Mouse (Mus musculus) limb, embryonic 15.5 days (tissue): Measurements from ENCODE around the gene Zcchc13. TPM values are rescaled to one million over a fixed set of nuclear protein-coding genes. Genes with fewer than 3 reads are reported as not detected.
"Not testable (repeated sequence)": the region's sequence is repeated elsewhere in the genome, so short reads cannot be mapped to it uniquely, and the experiment has no call there.

ENCODE experiments used
- ATAC-seq: fragments of 200-750 bp; cut with Nextera tagmentation; 2 replicates; pipeline ENCODE4 v1.8.0; 2017; ENCODE audit warnings: low read depth, moderate TSS enrichment; ENCODE audit not compliant: insufficient number of reproducible peaks, low FRiP score, low TSS enrichment
- H3K27ac ChIP-seq: fragments of 300-500 bp; sonication (generic); 2 replicates; pipeline ENCODE4 v1.5.1; 2015; ENCODE audit warnings: moderate library complexity, mild to moderate bottlenecking, inconsistent platforms
- H3K27me3 ChIP-seq: fragments of 300-500 bp; sonication (generic); 2 replicates; pipeline ENCODE4 v1.6.1; 2015; ENCODE audit warnings: inconsistent platforms
- H3K36me3 ChIP-seq: fragments of 300-500 bp; sonication (generic); 2 replicates; pipeline ENCODE4 v1.6.1; 2015; ENCODE audit warnings: inconsistent platforms
- H3K4me1 ChIP-seq: fragments of 300-500 bp; sonication (generic); 2 replicates; pipeline ENCODE4 v1.6.1; 2015; ENCODE audit warnings: inconsistent platforms
- H3K4me2 ChIP-seq: fragments of 300-500 bp; sonication (generic); 2 replicates; pipeline ENCODE4 v1.6.1; 2015; ENCODE audit warnings: mild to moderate bottlenecking, inconsistent platforms
- H3K4me3 ChIP-seq: fragments of 300-500 bp; sonication (generic); 2 replicates; pipeline ENCODE4 v1.5.1; 2015; ENCODE audit warnings: mild to moderate bottlenecking, inconsistent platforms
- H3K9ac ChIP-seq: fragments of 300-500 bp; sonication (generic); 2 replicates; pipeline ENCODE4 v1.6.1; 2015; ENCODE audit warnings: inconsistent platforms
- H3K9me3 ChIP-seq: fragments of 300-500 bp; sonication (generic); 2 replicates; pipeline ENCODE4 v1.6.1; 2016; ENCODE audit warnings: inconsistent platforms
- WGBS: fragments of 180-500 bp; shearing (Covaris S2); methylation state at CpG from one replicate; pipeline ENCODE4 v1.1.7; 2015; 5-methylcytosine and 5-hydroxymethylcytosine counted together
- polyA plus RNA-seq: library from polyadenylated mRNA; unstranded; fragments of >200 nt; fragmentation: Nextera tagmentation; extraction: Ambion mirVana; gene quantifications from 2 replicates; pipeline ENCODE4 v1.2.1, GENCODE M21; 2015

Zcchc13 gene
- polyA plus RNA-seq, 1 experiment from 2014 or later: not detected

GRCm38 (mm10) chrX:103653021-103653420 is 22.6 kb downstream of the Zcchc13 start:
- Histone ChIP-seq H3K36me3 (no peaks in the 10 kb centered on the region), H3K4me1 (no peaks in the 10 kb centered on the region), H3K4me3 (no peak overlapping the region), H3K9ac (no peak overlapping the region), H3K4me2 (no peak overlapping the region), H3K9me3 (no peaks in the 10 kb centered on the region), H3K27me3 (no peaks in the 10 kb centered on the region), H3K27ac (no peak overlapping the region)
- ATAC-seq: no peak
- WGBS: 44% methylated on average over 2 of the region's 2 CpGs

GRCm38 (mm10) chrX:103658985-103659384 is 28.6 kb downstream of the Zcchc13 start:
- Histone ChIP-seq H3K36me3 (no peaks in the 10 kb centered on the region), H3K4me3 (no peak overlapping the region), H3K27ac (no peak overlapping the region), H3K4me2 (no peak overlapping the region), H3K4me1 (no peaks in the 10 kb centered on the region), H3K9me3 (no peaks in the 10 kb centered on the region), H3K9ac (no peak overlapping the region), H3K27me3 (no peaks in the 10 kb centered on the region)
- ATAC-seq: no peak
- 76% methylated on average over 4 of the region's 4 CpGs for WGBS

GRCm38 (mm10) chrX:103664445-103664844 is 34.1 kb downstream of the Zcchc13 start:
- ATAC-seq, H3K9me3 ChIP-seq, H3K4me1 ChIP-seq, H3K9ac ChIP-seq, H3K4me3 ChIP-seq, H3K27me3 ChIP-seq, H3K4me2 ChIP-seq, H3K27ac ChIP-seq, H3K36me3 ChIP-seq: not testable (repeated sequence)
- 86% methylated on average over 10 of the region's 10 CpGs for WGBS

GRCm38 (mm10) chrX:103670245-103670644 is 39.9 kb downstream of the Zcchc13 start:
- no peak overlapping the region for H3K27ac ChIP-seq
- H3K4me3 ChIP-seq: no peak overlapping the region
- no peaks in the 10 kb centered on the region for H3K4me1 ChIP-seq
- H3K36me3 ChIP-seq: no peaks in the 10 kb centered on the region
- H3K9ac ChIP-seq: no peak overlapping the region
- H3K27me3 ChIP-seq: no peaks in the 10 kb centered on the region
- no peak for ATAC-seq
- H3K9me3 ChIP-seq: no peaks in the 10 kb centered on the region
- no peak overlapping the region for H3K4me2 ChIP-seq

GRCm38 (mm10) chrX:103673761-103674160 is 43.4 kb downstream of the Zcchc13 start:
- no peak overlapping the region for H3K27ac ChIP-seq
- no peaks in the 10 kb centered on the region for H3K9me3 ChIP-seq
- H3K4me1 ChIP-seq: no peaks in the 10 kb centered on the region
- H3K4me2 ChIP-seq: no peak overlapping the region
- H3K9ac ChIP-seq: no peak overlapping the region
- no peak overlapping the region for H3K4me3 ChIP-seq
- 70% methylated on average over 3 of the region's 3 CpGs for WGBS
- no peak for ATAC-seq
- no peaks in the 10 kb centered on the region for H3K27me3 ChIP-seq
- no peaks in the 10 kb centered on the region for H3K36me3 ChIP-seq

- no peaks in the 10 kb centered on the region for H3K36me3 ChIP-seq
- H3K4me1 ChIP-seq: no peaks in the 10 kb centered on the region
- no peaks in the 10 kb centered on the region for H3K9me3 ChIP-seq
- no peak overlapping the region for H3K9ac ChIP-seq
- no peak overlapping the region for H3K4me3 ChIP-seq
- no peak for ATAC-seq
- H3K27me3 ChIP-seq: no peaks in the 10 kb centered on the region
- 19% methylated on average over 2 of the region's 2 CpGs for WGBS
- H3K27ac ChIP-seq: no peak overlapping the region
- no peak overlapping the region for H3K4me2 ChIP-seq
These were observed 44.3 kb downstream of the Zcchc13 start for GRCm38 (mm10) chrX:103674674-103675073.

Other genes with a start within 250 kb of the Zcchc13 start
- 0.30 and 0.44 TPM in 2 replicates for gene Tsx, start 216.1 kb upstream of the Zcchc13 start, polyA plus RNA-seq
- gene Gm26992, start 208.6 kb upstream of the Zcchc13 start, polyA plus RNA-seq: not detected in 2 replicates
- gene Slc16a2, start 191.4 kb downstream of the Zcchc13 start, polyA plus RNA-seq: 29.9 and 36.4 TPM in 2 replicates